Mouse (Mus musculus): ENCODE results near the gene Rassf4. TPM values are rescaled to one million over a fixed set of nuclear protein-coding genes. Genes with fewer than 3 reads are reported as not detected.

Gene Rassf4
- total and polyA plus RNA-seq, 3 experiments = 5.8 to 6.4 (median 5.8) TPM

DNA sequence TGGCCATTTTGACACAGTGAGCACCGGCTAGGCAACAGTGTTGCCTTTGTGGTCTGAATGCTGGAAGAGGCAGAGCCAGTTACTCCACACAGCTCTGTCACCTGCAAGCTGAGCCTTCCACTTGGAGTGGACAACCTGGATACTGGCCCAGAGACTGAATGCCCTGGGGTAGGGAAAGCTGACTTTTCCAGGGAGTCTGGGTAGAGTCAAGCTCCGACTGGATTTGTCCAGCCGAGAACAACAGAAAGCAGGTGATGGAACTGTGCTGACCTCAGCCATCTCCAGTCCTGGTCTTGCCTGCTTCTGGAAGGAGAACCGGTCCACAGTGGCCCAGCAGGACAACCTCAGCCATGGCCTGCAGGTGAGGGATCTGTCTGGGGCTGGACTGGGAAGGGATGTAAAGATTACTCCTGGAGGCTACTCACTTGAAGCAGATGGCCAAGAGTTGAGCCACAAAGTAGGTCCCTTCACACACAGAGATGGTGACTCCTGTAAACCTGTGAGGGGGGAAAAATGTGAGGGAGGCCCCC lies 24.2 kb upstream of the Rassf4 start:
- no peaks in the 10 kb centered on the region for H3K27me3 ChIP-seq (ENCODE audit: control insufficient read depth, insufficient read depth, low read length)
- H3K79me2 ChIP-seq (replicated peaks; ENCODE audit: control insufficient read depth, insufficient read depth, low read length) = no peaks in the 10 kb centered on the region
- WGBS = 93% methylated on average over 4 of the region's 4 CpGs
- intact Hi-C loops (cut with DNase I) = loop anchor here (1.0 to 2.0 kb wide), 4 partner anchors 44 to 279 kb away; no protein-coding TSS in a partner anchor
- H3K4me1 ChIP-seq (ENCODE audit: control insufficient read depth, insufficient read depth, low read length) = no peaks in the 10 kb centered on the region
- no peak for DNase-seq
- H3K4me3 ChIP-seq = no peak overlapping the region
- no peak overlapping the region for H3K9ac ChIP-seq (ENCODE audit: low read depth, low read length)
- no peak overlapping the region for H3K27ac ChIP-seq
- no peaks in the 10 kb centered on the region for H3K36me3 ChIP-seq (ENCODE audit: control insufficient read depth, insufficient read depth, low read length)
- no peak for TF ChIP-seq CTCF (IDR thresholded peaks at IDR 0.05)
- TF ChIP-seq EP300 (IDR thresholded peaks at IDR 0.05; ENCODE audit: insufficient read depth, low read depth, low read length) = no peak
- TF ChIP-seq POLR2A (IDR thresholded peaks at IDR 0.05; ENCODE audit: insufficient read depth, low read depth, low read length) = no peak

DNA sequence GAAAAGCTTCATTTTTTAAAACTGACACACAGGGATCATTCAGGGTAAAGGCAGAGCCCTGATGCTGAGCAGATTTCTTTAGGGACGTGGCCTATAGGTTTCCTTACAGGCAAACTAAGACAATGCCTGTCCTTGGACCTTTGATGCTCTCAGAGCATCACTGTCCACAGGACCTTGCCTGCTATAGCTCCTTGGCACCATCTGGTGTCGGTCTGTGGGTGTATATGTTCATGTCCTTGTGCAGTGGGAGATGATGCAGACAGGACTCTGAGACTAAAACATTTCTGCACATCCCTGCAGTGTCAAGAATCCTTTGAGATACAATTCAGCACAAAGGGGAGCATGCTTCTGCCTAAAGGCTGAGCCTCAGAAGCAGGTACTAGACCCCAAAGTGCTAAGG lies 23.7 kb upstream of the Rassf4 start:
- Histone ChIP-seq H3K4me1 (ENCODE audit: control insufficient read depth, insufficient read depth, low read length) (no peaks in the 10 kb centered on the region), H3K79me2 (replicated peaks; ENCODE audit: control insufficient read depth, insufficient read depth, low read length) (no peaks in the 10 kb centered on the region), H3K4me3 (no peak overlapping the region), H3K36me3 (ENCODE audit: control insufficient read depth, insufficient read depth, low read length) (no peaks in the 10 kb centered on the region), H3K27me3 (ENCODE audit: control insufficient read depth, insufficient read depth, low read length) (no peaks in the 10 kb centered on the region), H3K27ac (no peak overlapping the region), H3K9ac (ENCODE audit: low read depth, low read length) (no peak overlapping the region)
- 43% methylated on average over 2 of the region's 2 CpGs for WGBS
- no peak for DNase-seq
- intact Hi-C loops (cut with DNase I) = loop anchor here (1.0 to 2.0 kb wide), 4 partner anchors 43 to 279 kb away; no protein-coding TSS in a partner anchor
- TF ChIP-seq POLR2A (IDR thresholded peaks at IDR 0.05; ENCODE audit: insufficient read depth, low read depth, low read length) = no peak
- TF ChIP-seq EP300 (IDR thresholded peaks at IDR 0.05; ENCODE audit: insufficient read depth, low read depth, low read length) = 0 out of 2 replicates have a peak, but pooled peaks have one; percentile 33
- TF ChIP-seq CTCF (IDR thresholded peaks at IDR 0.05) = peak; percentile 65

GRCm38 (mm10) chr6:116694346-116694745 lies 20.6 kb upstream of the Rassf4 start:
- Histone ChIP-seq H3K27ac (no peak overlapping the region), H3K4me3 (no peak overlapping the region), H3K4me1 (ENCODE audit: control insufficient read depth, insufficient read depth, low read length) (no peaks in the 10 kb centered on the region), H3K27me3 (ENCODE audit: control insufficient read depth, insufficient read depth, low read length) (no peaks in the 10 kb centered on the region), H3K79me2 (replicated peaks; ENCODE audit: control insufficient read depth, insufficient read depth, low read length) (no peaks in the 10 kb centered on the region), H3K36me3 (ENCODE audit: control insufficient read depth, insufficient read depth, low read length) (no peaks in the 10 kb centered on the region), H3K9ac (ENCODE audit: low read depth, low read length) (no peak overlapping the region)
- no peak for DNase-seq
- intact Hi-C loops (cut with DNase I) = no loop called here
- TF ChIP-seq POLR2A (IDR thresholded peaks at IDR 0.05; ENCODE audit: insufficient read depth, low read depth, low read length) = no peak
- no peak for TF ChIP-seq EP300 (IDR thresholded peaks at IDR 0.05; ENCODE audit: insufficient read depth, low read depth, low read length)
- TF ChIP-seq CTCF (IDR thresholded peaks at IDR 0.05) = no peak
- 66% methylated on average over 3 of the region's 3 CpGs for WGBS

GRCm38 (mm10) chr6:116693639-116694038 lies 19.9 kb upstream of the Rassf4 start:
- TF ChIP-seq EP300 (IDR thresholded peaks at IDR 0.05; ENCODE audit: insufficient read depth, low read depth, low read length) (no peak), CTCF (IDR thresholded peaks at IDR 0.05) (no peak), POLR2A (IDR thresholded peaks at IDR 0.05; ENCODE audit: insufficient read depth, low read depth, low read length) (no peak)
- no peak overlapping the region for H3K27ac ChIP-seq
- H3K4me3 ChIP-seq = no peak overlapping the region
- DNase-seq = no peak
- 69% methylated on average over 4 of the region's 4 CpGs for WGBS
- H3K36me3 ChIP-seq (ENCODE audit: control insufficient read depth, insufficient read depth, low read length) = no peaks in the 10 kb centered on the region
- H3K27me3 ChIP-seq (ENCODE audit: control insufficient read depth, insufficient read depth, low read length) = no peaks in the 10 kb centered on the region
- intact Hi-C loops (cut with DNase I) = loop anchor here (2.0 kb wide), 1 partner anchor 15 kb away; no protein-coding TSS in a partner anchor
- no peak overlapping the region for H3K9ac ChIP-seq (ENCODE audit: low read depth, low read length)
- H3K4me1 ChIP-seq (ENCODE audit: control insufficient read depth, insufficient read depth, low read length) = no peaks in the 10 kb centered on the region
- H3K79me2 ChIP-seq (replicated peaks; ENCODE audit: control insufficient read depth, insufficient read depth, low read length) = no peaks in the 10 kb centered on the region

GRCm38 (mm10) chr6:116682317-116682716 lies 8.6 kb upstream of the Rassf4 start:
- 33% methylated on average over 6 of the region's 6 CpGs for whole genome bisulfite sequencing
- peak in 1 of 2 experiments; percentile 82 for DNase-seq
- TF ChIP-seq CTCF (IDR thresholded peaks at IDR 0.05) (no peak), POLR2A (IDR thresholded peaks at IDR 0.05; ENCODE audit: insufficient read depth, low read depth, low read length) (0 out of 2 replicates have a peak, but pooled peaks have one; percentile 39), EP300 (IDR thresholded peaks at IDR 0.05; ENCODE audit: insufficient read depth, low read depth, low read length) (no peak)
- intact Hi-C loops (cut with DNase I) = no loop called here
- Histone ChIP-seq H3K27me3 (ENCODE audit: control insufficient read depth, insufficient read depth, low read length) (no peaks in the 10 kb centered on the region), H3K9ac (ENCODE audit: low read depth, low read length) (no peak overlapping the region), H3K4me3 (no peak overlapping the region), H3K36me3 (ENCODE audit: control insufficient read depth, insufficient read depth, low read length) (no peaks in the 10 kb centered on the region), H3K4me1 (ENCODE audit: control insufficient read depth, insufficient read depth, low read length) (no peaks in the 10 kb centered on the region), H3K27ac (no peak overlapping the region), H3K79me2 (replicated peaks; ENCODE audit: control insufficient read depth, insufficient read depth, low read length) (no peaks in the 10 kb centered on the region)

- Histone ChIP-seq H3K36me3 (ENCODE audit: control insufficient read depth, insufficient read depth, low read length) (no peaks in the 10 kb centered on the region), H3K4me1 (ENCODE audit: control insufficient read depth, insufficient read depth, low read length) (no peaks in the 10 kb centered on the region), H3K9ac (ENCODE audit: low read depth, low read length) (no peak overlapping the region), H3K27me3 (ENCODE audit: control insufficient read depth, insufficient read depth, low read length) (no peaks in the 10 kb centered on the region), H3K27ac (no peak overlapping the region), H3K79me2 (replicated peaks; ENCODE audit: control insufficient read depth, insufficient read depth, low read length) (no peaks in the 10 kb centered on the region), H3K4me3 (no peak overlapping the region)
- 75% methylated on average over 5 of the region's 5 CpGs for WGBS
- intact Hi-C loops (cut with DNase I) = loop anchor here (2.0 kb wide), 1 partner anchor 13 kb away; no protein-coding TSS in a partner anchor
- TF ChIP-seq EP300 (IDR thresholded peaks at IDR 0.05; ENCODE audit: insufficient read depth, low read depth, low read length) (no peak), CTCF (IDR thresholded peaks at IDR 0.05) (no peak)
- DNase-seq = peak in 1 of 2 experiments; percentile 59
Observed at GRCm38 (mm10) chr6:116679563-116680288, 6.0 kb upstream of the Rassf4 start.

Data from heart, adult 2 months (tissue).